Mouse (Mus musculus) ovary, postnatal 10 days (tissue): Measurements from ENCODE around the gene Eif4h.
"Not testable (repeated sequence)": the region's sequence is repeated elsewhere in the genome, so short reads cannot be mapped to it uniquely, and the experiment has no call there.

Experiments used
- DNase-seq: peaks from one replicate; pipeline ENCODE4 v3.0.0; 2022; ENCODE audit warnings: low spot score

Gene Eif4h

DNA sequence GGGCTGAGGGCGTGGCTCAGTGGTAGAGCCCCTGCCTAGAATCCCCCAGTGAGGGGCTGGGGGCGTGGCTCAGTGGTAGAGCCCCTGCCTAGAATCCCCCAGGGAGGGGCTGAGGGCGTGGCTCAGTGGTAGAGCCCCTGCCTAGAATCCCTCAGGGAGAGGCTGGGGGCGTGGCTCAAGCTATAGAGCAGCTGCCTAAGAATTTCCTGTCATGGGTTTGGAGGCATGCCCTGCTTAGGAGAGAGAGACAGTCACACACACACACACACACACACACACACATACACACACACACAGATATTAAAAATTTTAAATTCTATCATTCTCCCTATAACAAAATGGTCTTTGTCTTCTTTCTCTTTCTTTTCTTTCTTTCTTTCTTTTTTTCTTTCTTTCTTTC lies 9.7 kb upstream of the Eif4h start:
- not testable (repeated sequence) for DNase-seq

DNA sequence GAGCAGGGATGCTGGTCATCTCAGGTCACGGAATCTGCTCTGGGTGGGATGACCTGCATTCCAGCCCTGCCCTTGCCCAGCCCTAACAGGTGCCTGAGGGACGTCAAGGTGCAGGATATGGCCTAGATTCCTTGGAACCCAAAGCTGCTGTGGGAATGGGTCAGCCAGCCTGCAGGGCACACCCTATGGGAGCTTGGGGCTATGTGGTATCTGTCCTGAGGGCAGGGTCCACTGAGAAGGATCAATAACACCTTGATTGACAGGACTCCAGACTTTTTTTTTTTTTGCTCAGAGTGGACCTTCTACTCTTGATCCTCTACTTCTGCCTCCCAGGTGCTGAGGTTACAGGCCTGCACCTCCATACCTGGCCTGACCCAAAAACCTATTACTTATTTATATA lies 8.1 kb upstream of the Eif4h start:
- DNase-seq = no peak

DNA sequence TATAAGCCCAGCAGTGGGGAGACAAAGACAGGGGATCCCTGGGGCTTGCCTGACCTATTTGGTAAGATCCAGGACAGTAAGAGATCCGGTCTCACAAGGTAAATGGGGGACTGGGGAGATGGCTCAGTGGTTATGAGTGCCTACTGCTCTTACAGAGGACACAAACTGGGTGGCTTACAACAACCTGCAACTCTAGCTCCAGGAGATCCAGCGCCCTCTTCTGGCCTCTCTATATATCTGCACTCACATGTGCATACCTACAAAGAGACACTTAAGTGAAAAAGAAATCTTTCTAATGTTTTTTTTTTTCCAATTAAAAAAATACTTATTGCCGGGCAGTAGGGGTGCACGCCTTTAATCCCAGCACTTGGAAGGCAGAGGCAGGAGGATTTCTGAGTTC lies 7.2 kb upstream of the Eif4h start:
- no peak for DNase-seq

DNA sequence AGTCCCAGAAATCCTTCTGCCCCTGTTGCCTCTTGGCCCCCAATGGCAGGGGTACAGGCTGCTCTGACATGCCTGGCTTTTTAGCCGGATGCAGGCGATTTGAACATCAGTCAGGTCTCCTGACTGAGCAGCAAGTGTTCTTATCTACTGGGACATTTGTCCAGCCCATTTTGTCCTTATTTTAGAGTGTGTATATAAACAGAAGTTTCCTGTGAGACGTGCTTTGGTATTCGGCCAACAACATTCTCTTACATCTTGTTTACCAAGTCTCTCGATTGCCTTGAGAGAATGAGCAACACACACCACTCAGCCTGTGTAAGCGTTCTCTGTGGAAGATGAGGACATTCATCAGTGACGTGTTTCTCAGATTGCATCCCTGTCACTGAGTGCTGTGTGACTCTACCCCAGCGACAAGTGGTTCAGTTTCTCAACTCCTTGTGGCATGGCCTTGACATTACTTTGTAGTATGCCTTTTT lies 5.4 kb upstream of the Eif4h start:
- DNase-seq = no peak

DNA sequence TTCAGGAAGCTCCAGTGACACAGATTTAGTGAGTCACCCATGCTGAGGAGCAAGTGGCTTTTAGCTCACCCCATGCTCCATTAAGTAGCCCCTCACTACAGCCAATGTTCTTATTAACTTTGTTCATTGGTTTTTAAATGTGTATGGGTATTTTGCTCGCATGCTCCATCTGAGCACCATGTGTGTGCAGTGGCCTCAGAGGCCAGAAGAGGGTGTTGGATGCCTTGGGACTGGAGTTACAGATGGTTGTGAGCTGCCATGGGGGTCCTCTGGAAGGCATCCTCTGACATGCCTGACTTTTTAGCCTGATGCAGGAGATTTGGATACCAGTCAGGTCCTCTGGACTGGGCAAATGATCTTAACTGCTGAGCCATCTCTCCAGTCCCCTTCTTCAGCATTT lies 4.8 kb upstream of the Eif4h start:
- DNase-seq = no peak

DNA sequence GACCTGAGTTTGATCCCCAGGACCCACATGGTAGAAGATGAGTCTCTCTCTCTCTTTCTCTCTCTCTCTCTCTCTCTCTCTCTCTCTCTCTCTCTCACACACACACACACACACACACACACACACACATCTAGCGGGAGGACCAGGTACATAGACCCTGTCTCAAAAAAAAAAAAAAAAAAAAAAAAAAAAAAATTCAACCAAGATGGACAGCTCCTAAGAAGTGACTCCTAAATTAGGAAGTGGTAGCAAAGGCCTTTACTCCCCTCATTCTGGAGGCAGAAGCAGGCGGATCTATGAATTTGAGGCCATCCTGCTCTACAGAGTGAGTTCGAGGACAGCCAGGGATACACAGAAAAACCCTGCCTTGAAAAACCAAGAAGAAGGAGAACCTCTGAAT lies 1.1 kb upstream of the Eif4h start:
- DNase-seq = no peak

DNA sequence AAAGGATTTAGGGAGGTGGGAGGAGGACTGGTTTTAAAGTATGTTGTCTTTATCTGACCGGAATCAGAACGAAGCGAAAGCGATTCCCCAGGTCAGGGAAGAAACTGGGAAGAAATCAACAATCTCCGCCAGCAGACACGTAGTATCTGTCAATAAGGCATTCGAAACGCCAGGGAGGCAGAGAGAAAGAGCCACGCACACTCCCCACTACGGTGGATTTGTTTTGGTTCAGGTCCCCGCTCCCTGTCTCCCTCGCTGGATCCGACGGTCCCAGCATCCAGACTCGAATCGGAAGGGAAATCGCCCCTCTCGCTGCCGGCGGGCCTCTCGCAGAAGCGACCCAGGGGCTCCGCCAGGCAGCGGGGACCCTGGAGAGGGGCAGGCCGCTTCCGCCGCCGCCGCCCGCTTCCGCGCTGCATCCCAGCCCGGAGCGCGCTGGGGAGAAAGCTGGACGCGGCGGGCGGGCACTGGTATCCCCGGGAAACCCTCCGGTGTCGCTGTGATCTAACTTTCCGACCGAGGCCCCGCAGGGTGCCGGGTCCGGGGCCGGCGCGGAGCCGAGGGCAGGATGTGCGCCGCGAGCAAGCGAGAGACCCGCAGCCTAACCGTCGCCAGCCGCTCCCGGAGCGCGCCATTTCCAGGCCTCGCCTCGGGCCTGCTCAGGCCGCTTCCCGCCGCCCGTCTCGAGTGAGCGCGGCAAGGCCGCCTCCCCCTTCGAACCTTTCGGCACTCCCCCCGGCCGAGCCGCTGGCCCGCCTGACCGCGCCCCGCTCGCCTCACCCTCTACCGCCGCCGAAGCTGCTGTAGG lies 625 bp downstream of the Eif4h start:
- no peak for DNase-seq

DNA sequence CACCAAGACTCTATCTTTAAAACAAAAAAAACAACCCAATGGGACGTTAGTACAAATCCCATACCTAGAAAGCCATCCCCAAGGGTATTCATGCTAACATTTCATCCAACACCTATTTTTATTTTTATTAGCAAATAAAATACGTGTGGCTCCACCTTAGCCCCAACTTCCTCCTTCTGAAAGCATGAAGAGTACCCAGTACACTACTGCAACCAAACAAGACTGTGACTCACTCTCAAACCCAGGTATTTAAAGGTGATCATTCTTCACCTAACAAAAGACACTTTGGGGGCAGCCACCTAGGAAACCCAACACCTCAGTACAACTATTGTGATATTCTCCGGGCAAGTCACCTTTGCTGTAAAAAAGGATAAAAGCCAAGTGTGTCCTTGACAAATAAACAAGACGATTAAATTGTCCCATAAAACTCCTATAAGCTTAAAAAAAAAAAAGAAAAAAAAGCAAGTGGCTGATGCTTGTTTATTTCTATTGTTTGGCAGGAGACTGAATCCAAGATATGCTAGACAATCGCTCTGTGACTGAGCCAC lies 1.4 kb downstream of the Eif4h start:
- DNase-seq = no peak

DNA sequence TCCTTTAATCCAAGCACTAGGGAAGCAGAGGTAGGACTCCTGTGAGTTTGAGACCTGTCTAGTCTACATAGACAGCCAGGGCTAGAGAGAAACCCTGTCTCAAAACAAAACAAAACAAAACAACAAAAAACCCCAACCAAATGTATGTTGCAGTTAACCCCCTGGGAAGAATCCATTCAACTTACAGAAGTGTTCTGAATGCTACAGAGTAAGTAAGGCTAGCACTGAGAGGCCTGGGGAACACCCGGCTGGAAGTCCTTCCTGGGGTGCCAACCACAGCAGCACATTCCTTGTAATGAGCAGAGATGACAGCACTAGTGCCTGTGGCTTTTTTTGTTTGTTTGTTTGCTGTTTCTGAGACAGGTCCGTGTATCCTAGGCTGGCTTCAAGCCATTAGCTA lies 6.4 kb downstream of the Eif4h start:
- no peak for DNase-seq

DNA sequence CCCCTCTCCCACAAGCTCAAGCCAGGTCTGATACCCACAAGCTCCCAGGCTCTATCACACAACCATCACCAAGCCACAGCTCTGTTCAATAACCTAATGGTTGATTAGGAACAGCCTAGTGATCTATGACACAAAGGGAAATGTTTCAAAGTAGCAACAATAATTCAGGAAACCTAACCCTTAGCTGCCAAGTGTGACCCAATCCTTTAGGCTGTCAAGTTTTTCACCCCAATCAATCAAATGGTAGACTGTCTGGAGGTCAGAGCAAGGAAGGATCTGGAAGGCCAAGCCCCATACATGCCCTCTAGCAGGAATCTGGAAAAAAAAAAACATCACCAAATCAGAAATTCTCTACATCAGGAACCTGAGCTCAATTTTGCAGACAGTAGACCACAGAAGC lies 8.5 kb downstream of the Eif4h start:
- no peak for DNase-seq

DNA sequence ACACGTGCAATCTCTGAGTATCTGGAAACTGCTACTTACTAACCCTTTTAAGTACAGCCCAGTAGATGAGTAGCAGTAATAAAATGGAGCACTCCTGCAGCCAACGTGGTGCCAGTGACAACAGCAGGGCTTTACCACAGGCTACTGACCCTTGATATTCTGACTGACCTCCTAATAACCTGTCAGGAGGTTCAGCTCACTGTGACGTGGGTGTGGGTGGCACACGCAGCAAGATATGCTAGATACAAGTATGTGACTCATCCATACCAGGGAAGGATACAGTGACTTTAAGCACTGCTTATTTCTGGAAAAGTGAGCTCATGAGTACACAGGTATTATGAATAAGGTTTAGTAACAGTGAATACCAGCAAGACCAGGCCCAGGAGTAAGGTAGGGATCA lies 9.8 kb downstream of the Eif4h start:
- no peak for DNase-seq

DNA sequence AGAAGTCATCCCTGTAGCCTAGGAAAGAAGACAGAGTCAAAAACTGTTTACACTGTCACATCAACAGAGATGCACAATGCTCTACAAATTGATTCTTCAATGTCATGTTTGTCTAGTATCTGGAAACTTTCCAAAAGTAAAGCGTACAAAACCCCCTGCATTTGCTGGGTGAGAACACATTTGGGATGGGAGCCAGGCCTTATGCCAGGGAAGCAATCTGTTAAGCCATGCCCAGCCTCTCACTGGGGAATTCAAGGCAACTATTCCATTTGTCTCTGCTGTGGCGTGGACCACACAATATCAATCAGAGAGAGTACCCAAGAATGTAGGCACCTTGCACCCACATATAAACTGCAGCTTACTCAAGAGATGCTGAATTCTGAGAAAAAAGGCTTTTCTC lies 17.2 kb downstream of the Eif4h start:
- DNase-seq = no peak

DNA sequence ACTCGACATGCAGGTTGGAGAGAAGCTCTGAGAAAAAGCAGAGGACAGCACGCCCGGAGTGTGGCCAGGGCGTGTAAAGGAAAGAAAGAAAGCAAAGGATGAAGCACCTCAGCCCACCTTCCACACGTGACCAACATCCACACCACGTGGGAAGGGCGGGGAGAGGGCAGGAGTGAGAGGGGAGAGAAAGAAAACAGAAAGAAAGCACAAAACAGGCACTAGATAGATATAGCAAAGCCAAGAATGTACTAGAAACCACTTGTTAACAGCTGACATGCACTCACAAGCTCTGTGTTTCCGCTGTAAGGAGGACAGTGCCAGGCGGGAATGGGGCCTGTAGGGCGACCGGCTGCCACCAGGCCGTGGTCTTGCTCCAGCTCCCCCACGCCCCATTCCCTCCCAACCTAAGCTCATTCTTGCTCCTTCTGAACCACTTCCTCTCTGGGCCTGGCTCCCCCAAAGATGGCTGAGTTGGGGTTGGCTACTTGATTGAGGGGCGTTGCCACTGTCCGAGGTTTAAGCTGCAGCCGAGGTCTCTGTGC lies 18.1 kb downstream of the Eif4h start:
- DNase-seq = no peak

DNA sequence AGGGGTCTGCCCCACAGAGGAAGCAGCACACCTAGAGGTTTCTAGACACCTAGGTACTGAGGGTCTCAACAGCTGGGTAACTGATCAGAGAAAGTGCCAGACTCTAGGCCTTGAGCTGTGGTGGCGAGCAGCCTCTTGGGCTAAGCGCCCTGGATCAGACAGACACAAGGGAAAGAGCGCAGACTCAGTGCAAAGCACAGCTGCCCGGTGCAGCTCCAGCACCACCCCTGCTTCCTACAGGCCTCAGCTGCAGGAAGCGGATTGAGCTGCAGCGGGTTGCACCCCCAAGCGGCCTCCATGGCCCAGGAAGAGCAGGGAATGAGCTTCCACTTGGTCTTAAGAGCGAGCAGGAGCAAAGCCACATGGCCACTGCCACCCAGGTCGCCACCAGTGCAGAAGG lies 18.8 kb downstream of the Eif4h start:
- no peak for DNase-seq

DNA sequence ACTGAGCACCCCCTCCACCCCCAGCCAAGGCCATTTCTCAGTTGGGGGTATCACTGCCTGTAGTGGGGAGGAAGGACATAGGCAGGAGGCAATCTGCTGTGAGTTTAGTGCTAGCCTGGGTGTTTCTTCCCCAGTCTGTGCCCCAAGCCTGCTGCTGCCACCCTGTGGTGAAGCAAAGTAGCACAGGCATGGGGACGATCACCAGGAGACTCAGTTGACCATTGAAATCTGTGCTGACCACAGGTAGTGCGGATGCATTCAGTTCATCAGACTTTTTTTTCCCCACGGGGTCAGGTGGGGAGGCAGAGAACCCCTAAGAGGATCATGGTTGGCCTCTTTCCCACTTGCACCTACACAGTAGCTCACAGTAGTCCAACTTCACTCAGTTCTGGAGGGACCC lies 22.2 kb downstream of the Eif4h start:
- DNase-seq = peak; percentile 24

DNA sequence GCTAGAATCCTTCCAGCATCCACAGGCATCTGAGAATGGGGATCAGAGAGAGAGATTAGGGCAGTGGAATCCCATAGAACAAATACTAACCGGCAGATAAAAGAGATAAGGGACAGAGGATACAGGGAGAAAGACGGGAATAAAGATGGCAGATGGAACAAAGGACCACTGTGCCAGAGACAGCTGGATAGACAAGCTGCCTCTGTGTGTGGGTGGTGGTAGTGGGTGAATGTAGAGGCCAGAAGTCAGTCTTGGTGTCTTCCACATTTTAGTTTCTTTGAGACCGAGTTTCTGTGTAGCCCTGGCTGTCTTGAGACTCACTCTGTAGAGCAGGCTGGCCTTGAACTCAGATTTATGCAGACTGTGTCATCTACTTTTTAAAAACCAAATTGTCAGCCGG lies 23.5 kb downstream of the Eif4h start:
- DNase-seq = no peak

DNA sequence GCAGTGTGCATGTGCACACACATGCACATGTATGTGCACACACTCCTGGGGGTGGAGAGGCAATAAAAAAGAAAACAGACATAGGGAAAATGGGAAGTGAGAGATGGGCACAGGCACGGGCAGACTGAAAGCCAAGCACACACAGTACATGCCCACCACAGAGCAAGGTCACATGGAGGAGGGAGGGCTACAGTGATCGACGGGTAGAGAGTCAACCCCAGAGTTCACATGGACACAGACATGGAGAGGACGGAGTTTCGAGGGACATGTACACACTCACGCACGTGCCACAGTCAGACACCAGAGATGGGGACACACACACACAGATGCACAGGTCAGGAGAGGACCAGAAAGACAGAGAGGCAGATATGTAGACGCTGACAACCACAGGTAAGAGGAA lies 23.9 kb downstream of the Eif4h start:
- DNase-seq = no peak

DNA sequence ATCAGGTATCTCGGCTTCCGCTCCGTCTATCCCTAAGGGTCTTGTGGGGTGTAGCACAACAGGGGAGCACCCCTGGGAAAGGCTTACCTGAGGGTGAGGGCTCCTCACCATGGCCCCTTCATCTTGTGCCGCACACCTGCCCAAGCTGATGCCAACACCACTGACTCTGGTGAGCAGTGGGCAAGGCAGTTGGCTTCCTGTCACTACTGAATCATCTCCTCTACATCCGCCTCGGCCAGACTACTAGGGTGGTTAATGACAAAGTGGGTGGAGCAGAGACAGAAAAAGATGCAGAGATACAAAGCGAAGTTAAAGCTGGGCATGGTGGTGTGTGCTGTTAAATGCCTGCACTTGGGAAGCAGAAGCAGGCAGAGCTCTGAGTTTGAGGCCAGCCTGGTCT lies 24.5 kb downstream of the Eif4h start, which contains the start of gene Lat2:
Gene Lat2, minus strand, starts transcription at position 224 of the 400 bp plus-strand sequence.
- no peak for DNase-seq

DNA sequence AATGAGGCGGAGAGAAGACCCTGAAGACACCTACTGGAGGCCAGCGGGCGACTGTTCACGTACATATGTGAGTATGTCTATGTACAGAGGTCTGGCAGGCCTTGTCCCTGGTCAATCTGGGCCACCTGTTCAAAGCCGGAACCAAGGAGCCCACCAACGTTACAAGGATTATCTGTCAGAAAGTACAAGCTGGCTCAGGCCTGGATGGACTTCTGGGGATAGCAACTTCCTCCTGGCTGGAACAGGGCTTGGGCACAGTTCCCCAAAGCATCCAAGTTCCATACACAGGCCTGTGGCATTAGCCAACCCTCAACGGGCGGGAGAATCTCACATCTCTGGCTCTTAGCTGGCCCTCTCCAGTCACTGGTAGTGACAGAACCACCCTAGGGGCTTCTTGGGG lies 25.0 kb downstream of the Eif4h start:
- no peak for DNase-seq

DNA sequence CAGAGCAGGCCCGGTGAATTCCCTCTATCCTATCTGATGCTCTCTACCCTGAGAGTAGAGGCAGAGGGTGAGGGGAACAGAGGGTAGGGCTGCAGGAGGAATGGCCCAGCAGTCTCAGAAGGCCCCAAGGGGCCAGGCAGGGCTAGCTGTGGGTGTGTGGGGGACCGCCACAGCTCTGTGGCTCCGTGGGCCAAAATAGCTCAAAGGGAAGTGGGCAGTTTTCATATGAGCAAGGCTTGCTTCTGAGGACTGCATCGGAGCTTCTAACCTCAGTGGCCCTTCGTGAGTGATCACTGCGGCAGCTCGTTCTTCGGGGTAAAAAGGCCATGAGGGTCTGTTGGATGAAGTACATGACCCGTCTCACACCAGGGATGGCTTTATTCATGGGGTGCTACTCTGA lies 25.6 kb downstream of the Eif4h start:
- no peak for DNase-seq

DNA sequence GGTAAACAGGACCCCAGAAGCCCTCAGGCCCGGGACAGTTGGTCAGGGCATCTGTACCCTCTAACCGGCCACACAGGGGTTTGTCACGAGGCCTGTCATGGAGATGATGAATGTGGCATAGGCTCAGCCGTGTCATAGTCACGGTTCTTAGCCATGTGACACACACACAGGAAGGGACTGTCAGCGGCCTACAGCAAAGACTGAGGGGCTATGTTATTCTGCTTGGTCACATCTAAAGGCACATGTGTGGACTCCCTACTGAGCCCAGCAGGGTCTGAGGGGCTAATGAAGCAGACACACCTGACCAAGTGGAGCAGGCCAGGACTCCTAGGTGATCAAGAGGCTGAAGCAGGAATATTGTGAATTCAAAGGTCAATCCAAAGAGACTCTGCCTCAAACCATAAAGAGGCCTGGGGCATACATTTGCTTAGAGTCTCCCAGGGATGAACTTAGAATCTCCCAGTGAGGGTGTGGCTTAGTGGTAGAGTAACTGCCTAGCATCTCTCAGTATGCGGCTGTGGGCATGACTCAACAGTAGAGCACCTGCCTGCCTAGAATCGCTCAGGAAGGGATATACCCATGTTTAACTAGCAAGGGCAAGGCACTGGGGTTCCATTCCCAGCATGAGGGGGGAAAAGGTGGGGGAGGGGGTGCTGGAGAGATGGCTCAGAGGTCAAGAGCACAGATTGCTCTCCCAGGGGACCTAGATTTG lies 27.3 kb downstream of the Eif4h start:
- no peak for DNase-seq

DNA sequence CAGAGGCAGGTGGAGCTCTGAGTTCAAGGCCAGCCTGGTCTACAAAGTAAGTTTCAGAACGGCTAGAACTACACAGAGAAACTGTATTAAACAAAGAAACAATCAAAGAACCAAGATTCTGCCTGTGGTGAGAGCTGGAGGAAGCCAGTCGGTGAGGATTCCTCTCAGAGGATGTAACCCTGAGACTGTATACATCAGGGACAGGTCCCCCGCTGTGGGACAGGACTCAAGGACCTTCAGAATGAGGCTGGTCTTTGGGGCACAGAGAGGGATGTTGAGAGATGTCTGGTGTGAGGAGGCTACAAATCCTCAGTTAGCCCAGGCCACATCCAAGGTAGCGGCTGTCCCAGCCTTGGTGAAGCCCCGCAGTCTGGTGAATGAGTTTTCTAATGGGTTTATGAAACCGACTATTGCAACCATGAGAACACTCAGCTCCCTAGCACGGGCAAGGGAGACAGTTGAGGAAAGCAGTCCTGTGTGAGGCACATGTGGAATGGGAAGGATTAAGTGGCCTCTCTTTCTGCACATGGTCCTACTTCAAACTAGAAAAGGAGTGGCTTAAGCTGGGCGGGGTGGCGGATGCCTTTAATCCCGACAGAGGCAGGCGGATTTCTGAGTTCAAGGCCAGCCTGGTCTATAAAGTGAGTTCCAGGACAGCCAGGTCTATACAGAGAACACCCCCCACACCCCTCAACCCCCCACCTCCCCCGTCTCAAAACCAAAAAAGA lies 29.2 kb downstream of the Eif4h start:
- DNase-seq = no peak
